Mouse (Mus musculus) hematopoietic stem cell, adult 5-6 weeks (primary cell): ENCODE measurements at regions not wholly inside any gene's neighbourhood (a gene's known extent, or its start where the extent isn't known, plus 50 kb on each side); places are given as distances from the start of the nearest gene placed in this dataset.
A peak's percentile ranks its signal among the peaks of the same experiment; 100 is the strongest.
"Not testable (repeated sequence)": the region's sequence is repeated elsewhere in the genome, so short reads cannot be mapped to it uniquely, and the experiment has no call there.

ENCODE experiments used
- ATAC-seq, 2 experiments: fragments of 125-278 bp in 1 of 2; replicated peaks in 1 of 2; 2 replicates each; pipeline ENCODE4 v1.8.0; 2016 to 2017; ENCODE audit warnings: inconsistent platforms in 2 of 2, mild to moderate bottlenecking in 2 of 2, moderate number of reproducible peaks in 2 of 2, low read depth in 1 of 2, moderate TSS enrichment in 1 of 2; ENCODE audit not compliant: low FRiP score in 2 of 2, poor library complexity in 2 of 2, severe bottlenecking in 2 of 2, insufficient read depth in 1 of 2, low TSS enrichment in 1 of 2

DNA sequence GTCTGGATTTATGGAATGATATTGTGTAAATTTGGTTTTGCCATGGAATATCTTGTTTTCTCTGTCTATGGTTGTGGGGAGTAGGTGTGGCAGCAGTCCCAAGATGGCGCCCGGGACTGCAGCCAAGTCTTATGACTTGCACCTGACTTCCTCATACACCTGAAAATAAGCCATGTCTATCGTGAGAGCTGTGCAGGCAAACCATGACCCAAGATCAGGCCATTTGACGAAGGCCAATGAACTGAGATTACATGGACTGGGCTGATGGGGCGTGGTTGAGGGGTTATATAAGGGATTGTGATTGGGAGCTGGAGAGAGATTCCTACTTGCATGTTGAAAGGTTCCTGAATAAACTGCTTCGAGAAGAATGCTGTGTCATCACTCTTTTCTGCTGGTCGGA, 139.5 kb downstream of the Slc6a15 start:
- not testable (repeated sequence) for ATAC-seq

DNA sequence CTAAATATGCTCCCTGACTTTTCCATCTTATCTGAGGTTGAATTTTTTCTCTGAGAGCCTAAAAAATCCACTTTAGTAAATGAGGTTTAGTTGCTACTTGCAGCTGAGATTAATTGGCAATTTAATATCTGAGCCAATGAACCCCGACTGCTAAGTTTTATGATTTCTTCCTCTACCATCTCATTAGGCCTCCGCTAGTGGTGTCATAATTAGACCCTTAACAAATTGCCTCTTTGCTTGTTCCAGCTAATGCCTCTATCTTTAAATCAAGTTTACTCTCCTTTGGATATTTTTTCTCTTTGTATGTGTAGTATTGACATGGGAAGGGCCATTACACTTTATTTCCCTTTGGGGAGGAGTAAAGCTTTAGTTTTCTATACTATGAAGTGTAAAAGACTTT, 176.9 kb downstream of the Slc6a15 start:
- no peak for ATAC-seq

DNA sequence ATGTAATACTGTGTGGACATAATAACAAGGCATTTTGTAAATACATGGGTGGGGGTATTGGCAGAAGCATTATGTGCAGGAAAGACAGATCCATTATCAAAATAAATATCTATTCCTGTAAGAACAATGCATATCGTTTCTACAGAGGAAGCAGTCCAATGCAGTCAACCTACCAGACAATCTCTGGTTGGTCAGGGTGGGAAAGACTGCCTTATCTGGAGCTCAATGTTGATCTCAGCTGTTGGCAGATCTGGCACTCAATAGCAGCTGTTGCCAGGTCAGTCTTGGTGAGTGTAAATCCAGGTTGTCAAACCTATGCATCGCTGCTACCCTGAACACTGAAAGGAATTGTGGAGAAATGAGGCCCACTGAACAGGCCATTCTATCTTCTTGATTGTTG, 181.9 kb downstream of the Slc6a15 start:
- ATAC-seq: no peak

DNA sequence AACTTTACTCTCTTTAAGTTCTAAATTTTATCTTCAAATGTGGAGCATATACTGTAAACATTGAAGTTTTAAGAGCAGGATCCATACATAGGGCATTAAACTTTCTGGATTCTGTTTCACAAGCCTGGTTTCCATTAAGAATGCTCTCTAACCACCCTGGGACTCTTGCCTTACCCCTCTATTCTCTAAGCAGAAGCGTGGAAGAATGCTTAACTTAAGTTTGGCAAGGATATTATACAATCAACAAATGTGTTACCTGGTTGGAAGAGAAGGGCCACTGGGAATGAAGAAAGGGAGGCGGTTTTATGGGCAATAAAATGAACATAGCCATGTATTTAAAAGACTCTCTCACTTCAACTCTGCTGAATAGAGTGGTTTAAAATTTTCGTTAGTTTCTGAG, 217.5 kb downstream of the Slc6a15 start:
- no peak for ATAC-seq

DNA sequence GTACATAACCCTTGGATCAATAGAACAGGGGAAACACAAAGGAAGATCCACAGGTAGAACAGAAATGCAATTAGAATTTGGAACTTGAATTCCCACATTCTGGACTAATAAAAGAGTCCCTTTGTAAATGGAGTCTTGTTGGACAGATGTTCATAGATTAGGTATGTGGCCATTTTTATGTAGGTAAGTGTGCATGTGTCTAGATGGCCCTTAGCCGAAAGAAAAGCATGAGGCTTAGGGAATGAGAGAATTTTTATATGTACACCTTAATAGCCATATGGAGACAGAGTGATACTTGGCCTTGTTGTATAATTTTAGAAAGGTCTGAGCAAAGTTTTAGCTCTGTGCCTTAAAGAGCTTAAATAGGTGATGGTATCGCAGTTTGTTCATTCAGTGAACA, 217.9 kb downstream of the Slc6a15 start:
- no peak for ATAC-seq

DNA sequence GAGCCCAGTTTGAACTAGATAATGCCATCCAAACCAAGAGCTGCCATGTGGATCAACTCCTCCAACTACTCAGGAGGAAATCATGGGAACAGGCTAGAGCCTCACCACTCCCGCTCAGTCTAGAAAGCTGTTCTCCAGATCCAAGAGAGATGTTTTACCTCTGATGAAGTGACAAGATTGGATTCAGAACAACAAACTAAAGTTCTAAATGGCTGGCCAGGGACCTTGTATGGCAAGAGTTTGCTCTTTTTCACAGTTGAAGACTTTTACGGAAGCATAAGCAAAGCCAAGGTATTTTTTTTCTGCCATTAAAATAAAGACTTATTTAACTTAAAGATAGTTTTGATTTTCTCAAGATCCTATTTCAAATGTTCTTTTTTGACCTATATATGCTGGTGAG, 224.4 kb downstream of the Slc6a15 start:
- ATAC-seq: no peak

DNA sequence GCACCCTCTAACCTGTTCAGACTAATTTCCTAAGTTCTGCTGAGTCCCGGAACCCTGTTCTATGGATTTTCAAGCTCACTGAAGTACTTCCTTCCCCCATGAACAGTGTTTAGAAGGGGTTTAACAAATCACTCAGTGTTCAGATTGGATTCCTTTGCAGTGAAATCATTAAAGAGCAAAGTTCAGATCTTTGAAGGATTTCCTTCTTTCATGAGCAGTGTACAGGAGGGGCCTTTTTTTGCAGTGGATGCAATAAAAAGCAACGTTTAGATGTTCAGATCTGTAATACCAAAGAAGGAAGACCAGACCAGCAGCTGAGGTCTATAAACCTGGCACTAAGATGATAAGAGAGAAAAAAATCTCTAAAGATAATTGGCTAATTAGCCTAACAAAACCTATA, 273.6 kb downstream of the Slc6a15 start:
- ATAC-seq: no peak

DNA sequence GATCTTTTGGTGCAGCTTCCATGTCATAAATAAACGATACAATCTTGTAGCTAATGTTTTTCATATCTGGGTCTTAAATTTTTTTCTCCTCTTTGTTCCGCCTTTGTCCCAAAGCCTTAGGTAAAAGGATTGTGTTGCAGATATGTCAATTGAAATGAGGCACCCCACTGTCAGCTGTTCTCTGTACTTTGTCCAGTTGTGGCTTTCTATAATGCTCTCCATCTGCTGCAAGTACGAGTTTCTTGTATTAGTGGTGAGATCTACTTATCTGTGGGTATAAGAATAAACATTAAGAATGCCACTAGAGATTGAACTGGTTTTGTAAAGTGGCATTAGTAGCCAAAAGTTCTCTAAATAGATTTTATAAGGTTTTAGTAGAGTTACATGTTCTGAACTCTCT, 282.3 kb downstream of the Slc6a15 start:
- ATAC-seq: no peak

DNA sequence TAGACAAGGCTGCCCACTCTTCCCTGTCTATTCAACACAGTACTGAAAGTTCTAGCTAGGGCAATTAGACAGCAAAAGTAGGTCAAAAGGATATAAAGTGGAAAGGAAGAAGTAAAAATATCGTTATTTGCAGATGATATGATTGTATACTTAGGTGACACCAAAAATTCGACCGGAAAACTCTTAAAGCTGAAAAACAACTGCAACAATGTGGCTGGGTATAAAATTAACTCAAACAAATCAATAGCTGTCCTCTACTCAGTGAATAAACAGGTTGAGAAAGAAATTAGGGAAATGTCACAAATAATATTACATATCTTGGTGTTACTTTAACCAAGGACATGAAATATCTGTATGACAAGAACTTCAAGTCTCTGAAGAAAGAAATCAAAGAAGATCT, 305.5 kb downstream of the Slc6a15 start:
- ATAC-seq: no peak

DNA sequence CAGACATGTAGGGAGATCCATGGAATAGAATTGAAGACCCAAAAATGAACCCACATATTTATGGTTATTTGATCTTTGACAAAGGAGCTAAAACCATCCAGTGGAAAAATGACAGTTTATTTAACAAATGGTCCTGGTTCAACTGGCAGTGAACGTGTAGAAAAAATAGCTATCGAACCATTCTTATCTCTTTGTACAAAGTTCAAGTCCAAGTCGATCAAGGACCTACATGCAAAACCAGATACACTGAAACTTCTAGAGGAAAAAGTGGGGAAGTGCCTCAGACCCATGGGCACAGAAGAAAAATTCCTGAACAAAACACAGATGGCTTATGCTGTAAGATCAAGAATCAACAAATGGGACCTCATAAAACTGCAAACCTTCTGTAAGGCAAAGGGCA, 306.2 kb downstream of the Slc6a15 start:
- ATAC-seq: no peak

DNA sequence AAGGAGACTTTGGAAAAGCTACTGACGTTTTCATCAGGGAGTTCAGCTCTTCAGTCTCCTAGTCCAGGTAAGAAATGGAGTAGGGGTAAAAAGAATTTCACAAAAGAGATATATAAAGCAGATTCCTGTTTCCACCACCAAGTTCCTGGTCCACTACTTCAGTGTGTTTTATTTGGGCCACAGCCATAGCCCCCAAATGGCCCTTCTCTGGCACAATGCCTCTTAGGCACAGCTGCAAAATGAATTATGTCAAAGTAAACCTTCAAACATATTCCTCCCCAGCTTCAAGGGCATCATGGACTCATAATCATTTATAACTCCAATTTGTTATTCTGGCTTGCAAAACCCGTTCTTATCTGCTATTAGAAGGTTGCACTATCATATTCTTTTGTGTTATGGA, 325.1 kb downstream of the Slc6a15 start:
- no peak for ATAC-seq

DNA sequence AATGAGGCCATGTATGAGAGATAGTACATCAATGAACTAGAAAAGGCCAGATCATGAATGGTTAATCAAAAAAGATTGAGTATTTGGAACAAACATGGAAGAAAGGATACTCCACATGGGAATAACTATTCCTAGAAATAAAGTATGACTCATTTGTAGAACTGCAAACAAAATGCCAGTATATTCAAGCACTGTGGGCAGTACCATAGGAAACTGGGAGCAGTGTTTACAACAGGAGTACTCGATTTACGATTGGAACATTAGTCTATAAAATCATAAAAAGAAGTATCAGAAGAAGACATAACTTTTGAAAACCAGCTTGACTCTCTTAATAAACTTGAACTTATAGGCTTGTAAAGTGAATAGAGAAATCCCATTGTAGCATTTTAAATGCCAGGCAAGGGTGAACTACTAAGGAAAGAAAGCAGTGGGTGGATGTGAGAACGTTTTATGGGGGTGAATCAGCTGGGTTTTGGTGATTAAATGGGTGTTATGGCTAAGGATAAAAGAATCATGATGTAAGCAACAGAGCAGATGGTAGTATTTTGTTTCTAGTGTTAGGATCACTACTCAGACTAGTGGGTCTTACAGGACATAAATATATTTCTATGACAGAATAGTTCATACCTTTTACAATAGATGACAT, 347.6 kb downstream of the Slc6a15 start:
- ATAC-seq: no peak

DNA sequence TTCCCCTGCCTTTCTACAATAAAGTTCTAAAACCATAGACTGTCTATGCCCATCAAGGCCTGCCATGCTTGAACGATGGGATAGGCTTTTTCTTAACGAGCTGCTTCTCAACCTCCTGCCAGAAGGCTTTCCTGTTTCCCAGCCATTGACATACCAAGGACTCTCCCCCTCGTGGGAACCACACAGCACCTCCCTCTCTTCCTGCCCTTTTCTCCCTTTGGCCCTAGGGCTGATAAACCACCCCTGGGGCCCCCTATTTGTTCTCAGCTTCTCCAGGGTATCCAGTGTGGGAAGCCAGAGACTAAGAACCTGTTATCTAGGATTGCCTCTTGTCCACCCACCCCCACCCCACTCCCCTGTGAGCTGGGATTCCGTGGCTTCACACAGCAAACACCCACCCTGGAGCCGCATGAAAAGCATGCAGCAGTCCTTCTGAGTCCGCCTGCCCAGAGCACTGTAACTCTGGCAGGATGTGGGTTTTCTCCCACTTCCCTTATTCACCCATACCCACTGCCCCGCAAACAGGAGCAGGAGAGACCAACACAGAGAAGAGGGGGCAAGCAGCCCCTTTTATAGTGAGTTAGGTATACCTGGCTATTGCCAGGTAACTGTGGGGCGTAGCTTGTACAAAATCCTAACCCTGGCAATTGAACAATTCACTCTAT, 351.5 kb downstream of the Slc6a15 start:
- peak; percentile 94 to 96 for ATAC-seq

DNA sequence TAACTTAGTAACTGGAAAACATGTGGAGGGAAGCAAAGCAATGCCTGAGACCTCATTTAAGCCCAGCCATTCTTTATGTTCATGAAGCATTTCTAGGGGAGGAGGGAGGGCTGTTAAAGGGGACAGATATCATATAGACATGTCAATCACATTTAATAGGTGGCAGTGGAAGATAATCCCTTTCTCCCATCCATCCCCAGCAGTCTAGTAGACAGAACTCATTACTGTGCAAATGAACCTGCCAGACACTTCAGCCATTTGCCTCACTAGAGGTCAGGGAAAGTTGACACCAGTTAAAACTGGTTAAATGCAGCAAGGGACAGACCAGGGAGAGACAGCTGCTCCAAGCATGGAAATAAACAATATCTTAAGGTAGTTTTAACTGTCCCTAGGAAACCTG, 359.1 kb downstream of the Slc6a15 start:
- no peak for ATAC-seq

DNA sequence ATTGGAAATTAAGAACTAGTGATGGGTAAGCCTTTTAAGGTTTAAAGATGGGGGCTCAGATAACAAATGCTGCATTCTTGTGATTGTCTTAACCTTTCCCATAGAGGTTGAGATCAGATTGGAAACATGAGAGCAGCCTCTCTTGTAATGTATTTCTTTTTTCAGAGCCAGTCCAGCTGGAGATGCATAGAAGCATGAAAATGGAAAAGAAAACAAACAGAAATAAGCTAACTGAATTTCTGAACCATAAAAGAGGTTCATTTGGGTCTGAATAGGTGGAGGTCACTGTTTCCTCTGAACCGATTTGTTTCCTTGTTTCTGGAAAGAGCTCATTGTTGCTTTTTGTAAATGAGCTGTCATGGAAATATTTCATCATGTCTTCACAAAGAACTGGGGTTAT, 363.9 kb downstream of the Slc6a15 start:
- no peak for ATAC-seq

DNA sequence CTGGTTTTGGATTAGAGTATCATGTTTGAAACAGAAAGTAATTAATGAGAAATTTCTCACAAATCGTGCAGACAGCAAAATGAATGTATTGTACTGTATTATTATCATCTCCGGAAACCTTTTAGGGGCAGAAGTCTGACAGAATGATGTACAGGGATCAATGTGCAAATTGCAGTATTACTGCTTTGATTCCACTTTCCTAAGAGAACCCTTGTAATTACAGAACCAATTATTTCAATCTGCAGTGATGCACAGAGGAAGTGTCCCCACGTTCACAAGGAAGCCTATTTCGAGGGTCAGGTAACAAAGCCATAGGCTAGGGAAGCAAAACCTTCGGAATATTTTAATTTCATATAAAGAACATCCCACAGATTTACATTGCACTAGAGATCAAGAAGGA, 364.4 kb downstream of the Slc6a15 start:
- ATAC-seq: no peak

DNA sequence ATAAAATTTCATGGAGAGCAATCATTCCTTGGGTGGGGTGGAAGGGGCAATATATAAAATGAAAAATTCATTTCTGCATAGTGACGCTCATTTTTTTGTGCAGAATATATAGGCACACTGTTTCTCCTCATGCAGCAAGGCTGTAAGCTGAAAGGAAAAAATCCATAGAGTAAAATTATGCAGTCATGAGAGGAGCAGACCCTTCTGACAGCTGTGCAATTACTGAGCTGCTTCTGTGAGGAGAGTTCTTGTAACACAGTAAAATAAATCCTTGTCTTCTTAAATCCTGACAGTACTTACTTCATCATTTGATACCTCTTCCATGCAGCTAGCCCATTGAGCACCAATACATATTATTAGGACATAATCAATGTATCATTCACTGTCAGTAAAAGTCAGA, 362.7 kb upstream of the Gm21293 start:
- ATAC-seq: no peak

DNA sequence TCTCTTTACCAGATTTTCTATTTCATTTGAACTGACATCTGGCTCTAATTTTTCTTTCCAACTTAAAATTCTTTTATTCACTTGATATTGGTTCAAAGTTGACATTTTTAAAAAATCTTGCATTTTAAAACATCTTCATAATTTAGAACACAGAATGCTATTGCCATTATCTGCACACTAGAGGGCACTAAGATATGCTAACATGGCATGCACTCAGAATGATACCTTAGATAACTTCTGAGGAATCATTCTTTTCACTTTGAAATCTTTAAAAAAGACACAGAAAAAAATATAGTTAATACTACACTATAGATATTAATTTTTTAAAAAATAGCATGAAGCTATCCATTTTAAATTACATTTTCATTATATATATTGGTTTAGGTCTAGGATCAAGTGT, 357.9 kb upstream of the Gm21293 start:
- no peak; a peak in 1 of 4 replicates for ATAC-seq

DNA sequence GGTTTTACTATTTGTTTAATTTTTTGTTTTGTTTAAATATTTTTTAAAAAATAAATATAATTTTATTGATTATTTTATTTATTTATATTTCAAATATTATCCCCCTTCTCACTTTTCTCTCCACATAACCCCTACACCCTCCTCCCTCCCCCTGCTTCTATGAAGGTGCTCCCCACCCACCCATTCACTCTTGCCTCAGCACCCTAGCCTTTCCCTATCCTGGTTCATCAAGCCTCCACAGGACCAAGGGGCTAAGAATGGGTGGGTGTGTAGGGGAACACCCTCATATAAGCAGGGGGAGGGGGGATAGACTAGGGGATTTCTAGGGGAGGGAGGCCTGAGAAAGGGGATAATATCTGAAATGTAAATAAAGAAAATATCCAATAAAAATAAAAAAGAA, 313.7 kb upstream of the Gm21293 start:
- no peak for ATAC-seq
